Mouse (Mus musculus) right cerebral cortex, postnatal 4 days (tissue): ENCODE data around the gene Pitpna.
A peak's percentile ranks its signal among the peaks of the same experiment; 100 is the strongest.
"Not testable (repeated sequence)": the region's sequence is repeated elsewhere in the genome, so short reads cannot be mapped to it uniquely, and the experiment has no call there.

Source experiments
- DNase-seq: peaks from one replicate; pipeline ENCODE4 v3.0.0-alpha.2; 2022

Gene Pitpna

DNA sequence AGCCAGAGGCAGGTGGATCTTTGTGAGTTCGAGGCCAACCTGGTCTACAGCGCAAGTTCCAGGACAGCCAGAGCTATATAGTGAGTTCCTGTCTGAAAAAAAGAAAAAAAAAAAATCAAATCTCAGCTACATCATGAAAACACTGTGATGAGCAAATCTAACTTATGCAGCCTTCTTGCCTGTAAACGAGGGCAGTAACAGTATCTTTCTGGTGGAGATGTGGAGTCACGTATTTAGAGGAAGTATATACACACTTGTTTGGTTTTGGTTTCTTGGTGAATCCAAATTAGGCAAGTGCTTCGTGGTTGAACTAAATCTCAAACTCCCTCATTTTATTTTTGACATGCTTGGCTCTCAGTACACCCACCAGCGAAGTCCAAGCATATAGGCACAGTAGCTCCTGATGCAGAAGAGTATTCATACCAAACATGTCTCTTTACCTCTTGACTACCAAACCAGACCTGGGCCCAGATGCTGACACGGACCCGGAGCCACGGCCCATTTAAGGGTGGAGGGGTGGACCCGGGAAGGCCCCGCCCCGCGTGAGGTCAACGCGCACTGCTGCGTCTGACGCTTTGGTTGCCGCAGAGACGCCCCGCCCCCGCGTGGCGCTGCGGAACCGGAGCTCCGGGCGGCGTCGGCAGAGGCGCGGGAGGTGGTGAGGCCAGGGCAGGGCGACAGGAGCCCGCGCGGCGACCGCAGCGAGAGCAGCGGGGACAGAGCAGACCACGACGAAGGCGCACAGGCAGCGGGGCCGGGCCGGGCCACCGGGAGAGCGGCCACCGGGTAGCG lies at the start of gene Pitpna:
Pitpna (plus strand) TSS at position 605 of the 792 bp plus-strand sequence.
- DNase-seq, result peak; percentile 94

DNA sequence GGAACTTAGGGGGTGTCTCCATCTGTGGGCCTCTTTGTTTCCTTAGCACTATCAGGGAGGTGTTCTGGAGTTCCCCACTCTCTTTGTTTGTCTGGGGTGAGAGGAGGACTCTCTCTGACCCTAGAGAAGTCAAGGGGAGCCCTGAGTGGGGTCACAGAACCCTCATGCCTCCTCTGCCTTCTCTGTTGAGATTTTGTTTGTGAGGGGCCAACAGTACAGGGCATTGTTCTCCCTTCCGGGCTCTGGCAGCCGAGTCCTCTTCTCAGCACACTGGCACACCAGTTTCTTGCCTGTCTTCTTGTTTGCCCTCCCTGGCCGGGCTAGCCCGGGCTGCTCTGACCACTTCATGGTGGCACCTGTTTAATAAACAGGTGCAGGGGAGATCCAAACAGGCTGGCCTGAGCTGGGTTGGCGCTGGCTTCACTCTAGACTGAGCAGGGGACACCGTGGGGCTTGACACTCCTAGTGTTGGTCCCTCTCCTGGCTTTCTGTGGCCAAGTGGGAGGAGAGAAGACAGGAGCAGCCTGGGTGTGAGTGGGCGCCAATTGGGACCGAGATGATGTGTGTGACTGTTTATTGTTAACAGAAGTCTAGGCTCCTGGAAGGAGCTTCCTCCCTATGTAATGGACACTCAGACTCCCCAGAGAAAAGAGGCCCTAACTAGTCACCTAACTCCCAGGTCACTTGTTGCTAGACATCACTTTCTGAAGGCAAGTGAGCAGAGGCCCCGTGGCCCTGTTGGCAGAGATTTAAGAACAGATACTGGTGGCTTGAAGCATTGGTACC lies 49.5 kb upstream of the Pitpna start:
- no peak for DNase-seq

DNA sequence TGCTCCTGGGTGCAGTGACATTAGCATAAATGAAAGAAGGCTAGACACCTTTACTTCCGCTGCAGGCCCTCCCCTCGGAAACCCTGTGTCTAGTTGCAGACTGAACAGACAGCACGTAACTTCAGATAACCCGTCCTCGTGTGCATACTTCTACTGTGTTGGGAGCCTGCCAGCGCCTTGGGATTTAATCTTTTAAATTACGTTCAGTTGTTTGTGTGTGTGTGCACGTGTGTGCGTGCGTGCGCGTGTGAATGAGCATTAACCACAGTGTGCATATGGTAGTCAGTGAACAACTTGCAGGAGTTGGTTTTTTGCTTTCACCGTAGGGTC lies 49.0 kb upstream of the Pitpna start:
- DNase-seq, result peak; percentile 49

DNA sequence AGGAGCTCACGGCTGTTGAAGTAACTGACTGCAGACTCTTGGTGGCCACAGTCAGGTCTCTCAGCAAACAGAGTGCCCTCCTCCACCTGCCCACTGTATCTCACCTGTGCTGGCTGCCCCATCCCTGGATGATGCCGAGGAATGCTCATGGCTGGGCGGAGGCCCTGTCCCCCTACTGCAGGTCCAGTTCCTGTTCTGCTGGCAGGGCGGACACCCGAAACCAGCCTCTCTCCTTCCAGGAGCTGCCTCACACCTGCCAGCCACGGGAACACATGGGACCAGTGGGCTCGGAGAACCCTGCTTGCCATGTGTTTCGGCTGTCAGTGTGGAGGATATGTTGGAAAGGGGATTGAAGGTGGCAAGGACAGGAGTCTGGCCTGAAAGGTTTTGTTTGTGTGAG lies 47.7 kb upstream of the Pitpna start:
- DNase-seq, result no peak

DNA sequence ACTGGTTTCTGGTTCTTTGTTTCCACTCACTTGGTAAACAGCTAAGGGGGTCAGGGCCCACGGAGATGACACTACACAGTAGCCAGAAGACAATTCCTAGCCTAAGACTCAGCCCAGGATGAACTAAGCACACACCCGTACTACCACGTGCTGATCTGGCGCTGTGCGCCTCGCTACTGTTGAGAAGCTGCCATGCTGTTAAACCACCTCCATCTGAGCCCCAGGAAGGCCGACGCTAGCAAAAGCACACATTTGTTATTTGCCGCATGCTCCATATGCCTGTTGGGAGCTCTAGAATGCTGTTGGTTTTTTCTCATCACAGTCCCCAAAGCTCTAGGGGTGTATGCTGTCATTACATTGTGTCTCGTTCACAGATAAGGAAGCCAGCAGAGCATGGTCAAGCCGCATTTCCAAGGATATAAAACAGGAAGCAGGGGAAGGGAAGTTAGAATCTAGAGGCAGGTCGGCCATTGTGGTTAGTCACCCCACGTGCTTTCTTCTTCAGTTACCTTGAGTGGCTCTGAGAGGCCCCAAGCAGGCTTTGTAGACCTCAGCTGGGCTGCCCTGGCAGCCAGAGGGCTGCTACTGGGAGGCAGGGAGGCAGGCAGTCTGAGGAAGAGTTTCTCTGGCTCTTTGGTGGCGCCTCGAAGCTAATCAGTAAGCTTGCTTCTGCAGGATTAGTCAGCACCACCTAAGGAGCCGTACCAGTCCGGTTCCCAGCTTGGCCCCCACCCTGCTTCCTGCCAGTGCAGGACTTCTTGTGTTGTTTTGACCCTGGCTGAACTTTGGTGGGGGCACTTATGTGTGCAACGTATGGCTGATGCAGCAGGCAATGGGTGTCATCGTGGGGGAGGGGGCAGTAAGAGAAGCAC lies 47.0 kb upstream of the Pitpna start:
- DNase-seq, result no peak

DNA sequence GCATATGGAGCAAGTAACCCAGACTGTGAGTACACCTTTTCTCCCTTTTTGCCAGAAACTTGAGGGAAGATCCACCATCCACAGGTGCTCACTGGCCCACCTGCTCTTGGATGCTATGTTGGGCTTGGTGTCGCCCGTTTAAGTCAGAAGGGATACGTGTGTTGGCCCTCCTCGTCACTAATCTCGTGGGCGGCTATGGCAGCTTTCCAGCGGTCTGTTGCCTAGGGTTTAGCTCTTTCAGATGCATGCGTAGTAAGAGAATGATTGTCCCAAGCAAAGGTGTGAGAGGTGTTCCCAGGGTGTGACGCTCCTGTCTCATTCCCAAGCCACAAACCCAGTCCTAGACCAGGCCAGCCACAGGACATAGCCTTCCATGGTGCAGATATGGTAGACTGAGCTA lies 43.2 kb upstream of the Pitpna start:
- DNase-seq, result no peak

DNA sequence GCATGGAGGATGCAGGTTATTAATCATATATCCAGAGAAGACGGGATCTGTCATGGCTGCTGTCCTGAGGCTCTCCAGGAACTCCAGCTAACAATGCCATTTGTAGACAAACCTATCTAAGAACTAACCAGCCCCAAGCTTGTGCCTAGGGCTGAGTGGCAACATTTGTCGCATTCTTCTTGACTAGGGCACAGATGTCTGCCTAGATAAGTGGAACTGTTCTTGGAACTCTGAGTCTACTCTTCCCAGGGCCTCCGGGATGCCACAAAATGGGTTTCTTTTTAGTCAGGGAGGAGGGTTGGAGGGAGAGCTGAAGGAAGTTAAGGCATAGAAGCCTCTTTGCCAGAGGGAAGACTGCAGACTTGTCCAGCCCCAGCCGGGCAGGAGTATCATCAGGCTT lies 41.8 kb upstream of the Pitpna start:
- no peak for DNase-seq

DNA sequence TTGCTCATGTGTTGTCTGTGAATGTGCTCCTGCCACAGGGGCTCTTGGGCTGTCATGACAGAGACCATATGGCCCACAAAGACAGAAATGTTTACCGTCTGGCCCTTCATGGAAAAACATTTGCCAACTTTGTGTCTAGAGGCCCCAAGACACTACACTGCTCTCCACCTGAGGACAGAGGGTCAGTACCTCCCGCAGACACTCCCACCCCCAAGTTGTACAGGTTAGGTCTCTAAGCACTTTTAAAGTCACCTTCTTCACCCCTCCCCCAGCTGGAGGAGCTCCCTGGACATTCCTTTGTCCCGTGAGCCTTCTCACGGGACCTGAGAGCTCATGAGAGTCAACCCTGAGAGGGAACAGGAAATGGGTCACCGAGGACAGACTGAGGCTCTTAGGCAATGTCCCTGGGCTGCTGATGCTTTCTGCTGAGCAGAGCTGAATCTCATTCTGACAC lies 38.2 kb upstream of the Pitpna start:
- no peak for DNase-seq

DNA sequence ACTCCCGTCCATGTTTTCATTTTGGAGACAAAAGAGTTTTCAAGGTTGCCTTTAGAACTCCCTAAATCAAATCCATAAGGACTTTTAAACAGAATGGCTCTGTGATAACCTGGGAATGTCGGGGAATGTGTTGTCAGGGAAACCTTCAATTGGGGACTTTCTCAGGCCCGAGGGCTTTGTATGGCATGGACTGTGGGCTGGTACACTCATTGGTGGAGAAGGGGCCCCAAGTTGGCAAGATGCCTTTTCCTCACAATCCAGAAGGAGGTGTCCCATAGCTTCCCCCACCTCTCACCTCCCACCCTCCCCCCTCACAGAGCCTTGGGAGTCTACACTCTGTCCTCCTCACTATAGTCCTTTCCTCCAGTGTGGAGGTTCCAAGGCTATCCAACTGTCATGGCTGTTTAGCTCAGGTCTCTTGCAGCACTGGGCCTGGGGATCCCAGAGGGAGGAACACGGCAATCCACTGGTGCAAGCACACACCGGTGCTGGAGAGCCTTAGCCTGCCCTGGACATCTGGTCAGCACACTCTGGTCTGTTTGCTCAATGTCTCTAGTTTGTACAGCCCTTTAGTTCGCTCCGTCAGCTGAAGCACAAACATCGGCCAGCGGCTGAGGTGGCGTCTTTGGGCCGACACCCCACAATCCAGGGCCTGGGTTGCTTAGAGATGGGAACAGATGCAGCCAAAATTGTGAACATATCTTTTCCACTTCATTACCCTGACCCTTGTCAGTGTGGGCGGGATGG lies 37.5 kb upstream of the Pitpna start:
- no peak for DNase-seq

DNA sequence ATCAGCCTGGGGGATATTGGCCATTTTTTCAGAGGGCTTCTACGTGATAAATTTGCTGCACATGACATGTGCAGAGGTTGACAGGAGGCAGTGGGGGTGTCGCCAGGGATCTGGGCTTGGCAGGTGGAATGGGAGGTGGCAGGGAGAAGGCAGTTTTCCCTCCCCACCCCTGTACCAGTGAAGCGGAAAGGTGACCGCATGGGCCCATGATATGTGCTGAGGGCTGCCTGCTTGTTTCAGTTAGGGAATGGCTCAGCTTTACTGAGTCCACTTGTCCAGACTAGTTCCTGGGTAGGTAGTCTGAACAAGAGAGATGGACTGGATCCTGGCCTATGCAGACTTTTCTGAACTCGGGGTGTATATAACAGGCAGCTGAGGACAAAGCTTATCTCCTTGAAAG lies 36.6 kb upstream of the Pitpna start:
- DNase-seq, result no peak

DNA sequence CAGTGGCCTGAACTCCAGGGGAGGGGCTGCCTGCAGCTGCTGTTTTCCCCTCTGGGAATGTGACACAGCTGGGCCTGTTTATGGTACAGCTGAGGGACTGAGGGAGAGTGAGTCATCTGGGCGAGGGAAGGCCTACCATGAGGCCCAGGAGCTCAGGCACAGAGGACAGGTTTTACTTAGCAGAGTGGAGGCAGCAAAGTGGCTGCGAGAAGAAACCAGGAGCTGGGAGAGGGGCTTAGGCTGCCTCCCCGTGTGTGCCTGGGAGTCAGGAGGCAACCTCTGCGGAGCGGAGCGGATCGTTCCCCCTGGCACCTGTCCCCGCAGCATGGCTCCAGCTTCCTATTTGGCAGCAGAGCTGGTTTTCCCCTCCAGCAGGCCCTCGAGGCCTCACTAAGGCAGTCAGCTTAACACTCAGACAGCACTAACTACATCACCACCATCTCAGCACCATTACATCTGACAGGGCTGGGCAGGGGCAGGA lies 35.9 kb upstream of the Pitpna start:
- DNase-seq, result no peak

DNA sequence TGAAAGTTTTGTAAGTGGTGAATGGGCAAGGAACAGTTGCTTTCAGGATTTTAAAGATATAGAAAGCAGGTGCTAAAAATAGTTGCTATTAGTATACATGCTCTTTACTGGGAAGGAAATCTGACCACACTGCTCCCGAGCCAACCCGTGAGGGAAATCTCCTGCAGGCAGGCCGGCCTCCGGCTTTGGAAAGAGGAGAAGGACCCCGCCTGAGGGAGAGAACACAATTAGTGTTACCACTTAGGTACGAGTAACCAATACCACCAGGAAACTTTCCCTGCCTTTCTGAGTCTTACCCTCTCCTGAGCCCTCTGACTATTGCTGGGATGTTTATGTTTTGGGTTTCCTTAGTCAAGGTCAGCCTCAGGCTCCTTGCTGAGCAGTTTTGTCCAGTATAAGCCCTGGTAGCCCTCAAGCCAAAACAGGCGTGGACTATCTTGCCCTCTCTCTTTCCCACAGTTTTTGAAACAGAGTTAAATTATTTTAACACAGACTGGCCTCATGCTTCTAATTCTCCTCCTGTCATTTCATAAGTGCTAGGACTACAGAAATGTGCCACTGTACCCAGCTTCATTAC lies 34.9 kb upstream of the Pitpna start:
- no peak for DNase-seq

DNA sequence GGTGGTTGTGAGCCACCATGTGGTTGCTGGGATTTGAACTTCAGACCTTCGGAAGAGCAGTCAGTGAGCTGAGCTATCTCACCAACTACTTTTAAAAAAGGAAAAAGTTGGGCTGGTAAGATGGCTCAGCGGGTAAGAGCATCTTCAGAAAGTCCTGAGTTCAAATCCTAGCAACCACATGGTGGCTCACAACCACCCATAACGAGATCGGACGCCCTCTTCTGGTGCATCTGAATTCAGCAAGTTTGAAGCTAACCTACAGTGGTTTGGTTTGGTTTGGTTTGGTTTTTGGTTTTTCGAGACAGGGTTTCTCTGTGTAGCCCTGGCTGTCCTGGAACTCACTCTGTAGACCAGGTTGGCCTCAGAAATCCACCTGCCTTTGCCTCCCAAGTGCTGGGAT lies 31.9 kb upstream of the Pitpna start:
- DNase-seq, result not testable (repeated sequence)

DNA sequence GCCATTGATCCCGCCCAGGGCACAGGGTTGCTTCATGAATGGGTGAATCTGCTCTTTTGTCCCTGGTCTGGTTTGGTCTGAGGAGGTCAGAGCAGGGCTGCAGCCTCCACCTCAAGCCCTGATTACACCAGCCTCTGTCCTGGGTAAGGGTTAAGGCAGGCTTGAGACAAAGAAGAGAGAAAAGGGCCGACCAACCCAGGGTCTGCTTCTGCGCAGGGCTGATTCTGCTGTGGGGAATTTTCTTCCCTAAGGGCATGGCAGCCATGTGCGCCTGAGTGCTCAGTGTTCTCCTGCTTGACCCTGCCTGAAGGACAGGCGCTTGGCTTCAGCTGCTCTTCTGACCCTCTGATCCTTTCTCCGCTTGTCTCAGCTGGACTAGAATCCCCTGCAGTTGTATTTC lies 30.8 kb upstream of the Pitpna start:
- DNase-seq, result no peak

DNA sequence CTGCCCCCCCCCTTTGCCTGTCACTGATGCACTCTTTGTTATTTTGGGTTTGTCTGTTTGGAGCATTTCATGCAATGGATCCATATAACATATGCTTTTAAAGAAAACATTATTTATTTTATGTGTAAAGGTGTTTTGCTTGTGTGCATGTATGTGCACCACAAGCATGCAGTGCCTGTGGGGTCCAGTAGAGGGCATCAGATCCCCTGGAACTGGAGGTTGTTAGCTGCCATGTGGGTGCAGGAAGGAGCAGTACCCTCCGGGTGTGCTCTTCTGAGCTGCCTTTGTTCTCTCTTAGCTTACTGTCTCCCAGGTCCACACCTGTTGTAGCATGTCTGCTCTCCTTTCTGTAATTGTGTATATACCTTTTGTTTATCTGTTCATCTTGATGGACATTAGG lies 29.8 kb upstream of the Pitpna start:
- no peak for DNase-seq

DNA sequence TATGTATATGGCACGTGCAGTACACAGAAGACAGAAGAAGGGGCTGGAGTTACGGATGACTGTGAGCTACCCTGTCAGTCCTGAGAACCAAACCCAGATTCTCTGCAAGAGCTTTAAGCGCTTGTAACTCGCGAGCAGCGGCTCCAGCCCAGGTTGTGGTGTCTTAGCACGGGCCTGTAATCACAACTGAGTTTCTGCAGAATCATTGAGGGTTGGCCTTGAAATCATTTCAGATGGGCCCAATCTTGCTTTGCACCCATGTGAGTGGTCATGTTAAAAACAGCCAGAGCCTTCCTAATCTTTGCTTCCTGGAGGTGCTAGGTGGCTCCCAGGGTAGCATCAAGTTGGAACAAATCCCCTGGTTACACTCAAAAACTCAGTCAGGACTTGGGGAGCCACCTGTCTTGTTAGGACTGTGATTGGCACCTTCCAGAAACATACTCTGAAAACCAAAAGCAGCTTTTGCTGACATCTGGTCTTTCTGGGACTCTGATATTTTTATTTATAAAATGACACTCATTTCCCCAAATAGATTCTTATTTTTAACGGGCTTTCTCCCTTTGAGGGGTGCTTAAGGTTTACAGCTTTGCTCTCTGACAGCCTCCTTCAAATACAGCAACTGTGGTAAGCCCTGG lies 27.9 kb upstream of the Pitpna start:
- no peak for DNase-seq

DNA sequence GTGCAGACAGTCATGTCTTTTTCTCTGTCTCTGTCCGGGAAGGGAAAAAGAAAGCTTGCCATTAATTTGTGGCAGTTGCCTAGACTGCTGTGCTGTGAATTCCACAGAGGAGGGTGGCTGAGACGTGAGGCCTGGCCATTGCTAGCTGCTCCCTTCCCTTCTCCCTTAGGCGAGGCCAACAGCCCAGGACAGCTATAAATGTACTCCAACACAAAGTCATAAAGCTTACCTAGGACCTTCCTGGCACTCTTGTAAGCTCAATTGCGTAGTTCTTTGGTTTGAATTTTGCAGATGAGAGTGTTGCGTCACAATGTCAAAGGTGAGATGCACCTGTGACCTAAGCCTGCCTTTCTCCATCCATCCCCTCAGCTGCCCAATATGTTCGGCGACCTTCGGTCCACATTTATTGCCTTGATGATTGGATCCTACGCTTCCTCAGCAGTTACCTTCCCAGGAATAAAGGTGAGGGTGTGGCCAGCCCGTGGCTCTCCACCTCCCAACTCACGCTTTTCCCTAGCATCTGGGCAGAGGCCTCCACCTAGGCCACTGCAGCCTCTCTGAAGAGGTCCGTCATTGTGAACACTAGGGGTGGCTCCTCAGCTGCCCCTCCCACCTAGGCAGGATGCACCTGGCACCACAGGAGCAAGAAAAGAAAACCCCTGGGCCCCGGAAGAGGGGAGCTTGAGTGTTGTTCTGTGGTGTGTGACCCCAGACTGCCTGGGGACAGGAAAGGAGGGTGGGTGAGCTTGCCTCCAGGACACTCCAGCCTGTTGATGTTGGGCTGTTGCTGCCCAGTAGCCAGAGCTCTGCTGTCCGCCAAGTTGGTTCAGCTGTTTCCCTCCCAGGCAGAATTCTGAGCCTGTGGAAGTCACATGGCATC lies 27.1 kb upstream of the Pitpna start:
- DNase-seq, result no peak

DNA sequence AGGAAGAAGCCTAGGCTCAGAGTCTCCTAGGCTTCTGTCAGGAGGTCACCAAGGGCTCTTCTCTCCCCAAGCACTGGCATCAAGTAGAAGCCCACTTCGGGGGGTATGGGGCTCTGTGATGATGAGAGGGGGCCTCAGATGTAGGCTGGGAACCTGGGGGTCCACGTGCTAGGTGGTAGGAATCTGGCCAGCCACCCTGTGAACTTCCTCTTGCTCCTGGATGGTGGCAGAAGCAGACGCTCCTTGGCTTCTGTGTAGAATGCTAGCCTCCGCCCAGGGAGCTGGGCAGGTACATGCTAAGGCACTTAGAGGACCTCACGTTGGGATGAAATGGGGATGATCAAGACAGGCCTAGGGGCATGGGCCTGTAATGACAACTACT lies 26.5 kb upstream of the Pitpna start:
- no peak for DNase-seq

DNA sequence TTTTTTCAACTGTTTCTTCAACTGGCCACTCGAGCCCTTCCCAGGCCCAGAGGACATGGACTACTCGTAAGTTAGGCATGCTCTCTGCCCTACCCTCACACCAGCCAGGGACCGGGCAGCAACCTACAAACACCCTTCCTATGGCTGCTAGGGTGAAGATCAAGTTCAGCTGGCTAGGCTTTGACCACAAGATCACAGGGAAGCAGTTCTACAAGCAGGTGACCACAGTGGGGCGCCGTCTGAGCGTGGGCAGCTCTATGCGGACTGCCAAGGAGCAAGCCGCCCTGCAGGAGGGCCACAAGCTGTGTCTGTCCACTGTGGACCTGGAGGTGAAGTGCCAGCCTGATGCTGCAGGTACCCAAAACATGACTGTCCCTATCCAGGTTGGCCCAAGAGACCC lies 25.1 kb upstream of the Pitpna start:
- no peak for DNase-seq

DNA sequence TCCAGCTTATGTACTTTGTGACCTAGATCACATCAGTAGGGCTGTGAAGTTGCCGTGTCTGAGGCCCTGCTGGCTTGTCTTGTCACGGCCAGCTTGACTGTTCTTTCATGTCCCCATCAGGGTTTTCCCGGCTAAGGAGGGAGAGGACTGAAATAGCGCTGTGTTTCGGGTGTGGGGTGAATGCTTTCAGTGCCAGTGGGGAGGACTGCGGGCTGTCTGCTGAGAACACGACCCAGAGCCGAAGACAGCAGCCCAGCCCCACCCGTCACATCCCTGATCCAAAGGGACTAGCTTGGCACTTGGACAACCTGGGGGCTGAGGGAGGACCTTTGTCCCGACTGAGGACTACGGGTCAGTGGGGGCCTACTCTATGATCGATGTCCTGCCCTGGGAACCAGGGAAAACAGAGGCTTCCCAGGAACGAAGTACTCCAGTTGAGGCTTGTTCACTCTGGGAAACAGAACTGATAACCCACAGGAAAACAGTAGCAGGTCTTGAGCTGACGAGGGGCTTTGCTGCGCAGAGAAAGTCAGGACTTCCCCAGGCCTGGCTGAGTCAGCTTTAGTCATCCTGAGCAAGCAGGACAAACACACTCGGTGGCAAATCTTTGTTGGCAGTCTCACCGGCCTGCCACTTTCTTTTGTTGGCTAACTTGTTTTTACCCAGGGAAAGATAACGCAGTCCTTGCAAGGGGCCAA lies 23.9 kb upstream of the Pitpna start:
- no peak for DNase-seq
